Mouse (Mus musculus) frontal cortex, postnatal 36 days (tissue): Measurements from ENCODE around the gene Tnfsf13b.
A peak's percentile ranks its signal among the peaks of the same experiment; 100 is the strongest.

Source experiments
- DNase-seq, 2 experiments: peaks; one replicate each; pipeline ENCODE4 v3.0.0; 2022; ENCODE audit warnings: low spot score in 2 of 2

The Tnfsf13b gene

DNA sequence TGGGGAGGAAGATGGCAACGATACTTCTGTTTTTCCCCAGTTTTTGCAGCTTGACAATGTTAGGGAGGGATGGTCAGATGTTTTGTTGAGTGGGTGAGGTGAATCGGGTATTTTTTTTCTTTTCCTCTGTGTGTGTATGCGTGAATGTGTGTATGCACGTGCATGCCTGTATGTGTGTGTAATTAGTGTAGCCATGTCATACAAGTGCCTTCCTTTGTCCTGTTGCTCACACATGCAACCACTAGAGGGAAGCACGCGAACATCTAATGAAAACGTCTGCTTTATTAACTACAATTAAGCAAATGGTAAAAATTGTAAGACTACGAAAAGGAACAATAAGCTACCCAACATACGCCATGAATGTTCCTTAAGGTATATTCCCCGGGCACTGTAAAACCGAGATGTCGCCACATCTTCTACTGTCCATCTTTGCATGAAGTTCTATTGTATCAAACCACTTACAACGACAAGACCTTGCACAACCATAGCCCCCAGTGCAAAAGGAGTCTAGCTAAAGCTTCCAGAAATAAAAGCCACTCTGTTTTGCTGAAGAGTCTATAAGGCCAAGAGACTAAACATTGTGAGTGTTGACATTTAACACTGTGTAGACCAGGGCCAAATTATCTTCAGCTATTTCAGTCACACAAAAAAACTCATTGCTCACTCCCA lies 37.7 kb downstream of the Tnfsf13b start:
- peak; percentile 38 to 69 for DNase-seq

DNA sequence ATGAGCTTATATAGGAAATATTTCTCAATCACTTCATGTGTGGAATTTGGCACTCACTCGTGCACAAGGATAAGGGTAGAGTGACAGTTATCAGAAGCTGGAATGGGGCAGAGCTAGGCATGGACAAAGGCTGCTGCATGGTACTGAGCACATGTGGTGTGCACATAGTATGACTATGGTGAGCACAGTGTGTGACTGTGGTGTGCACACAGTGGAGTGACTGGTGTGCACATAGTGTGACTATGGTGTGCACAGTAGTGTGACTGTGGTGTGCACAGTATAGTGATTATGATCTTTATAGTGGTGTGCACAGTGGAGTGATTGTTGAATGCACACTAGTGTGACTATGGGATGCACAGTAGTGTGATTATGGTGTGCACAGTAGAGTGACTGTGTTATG lies 39.5 kb downstream of the Tnfsf13b start:
- DNase-seq, result no peak

- peak; percentile 58 to 85 for DNase-seq
Measured at GRCm38 (mm10) chr8:10049162-10049561, 42.9 kb downstream of the Tnfsf13b start.

- no peak for DNase-seq
Measured at GRCm38 (mm10) chr8:10051576-10051975, 45.3 kb downstream of the Tnfsf13b start.

DNA sequence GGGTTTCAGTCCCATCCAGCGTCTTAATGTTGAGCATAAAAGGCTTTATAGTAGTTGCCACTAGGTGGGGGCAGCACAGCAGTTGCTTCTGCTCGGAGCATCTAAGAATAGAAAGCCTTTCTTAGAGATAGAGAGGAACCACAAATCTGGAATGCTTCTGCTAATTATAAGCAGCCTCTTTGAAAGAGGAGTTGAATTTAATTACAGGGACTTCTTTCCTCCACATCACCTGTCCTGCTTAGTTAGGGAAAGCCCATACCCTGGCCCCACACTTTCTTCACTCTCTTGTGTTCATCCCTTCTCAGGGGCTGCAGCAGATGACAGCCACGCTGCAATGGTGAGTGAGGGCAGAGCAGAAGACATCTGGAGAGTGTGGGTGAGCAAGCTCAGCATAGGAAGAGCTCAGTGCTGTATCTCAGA lies 47.3 kb downstream of the Tnfsf13b start:
- DNase-seq, result peak; percentile 64 to 81

DNA sequence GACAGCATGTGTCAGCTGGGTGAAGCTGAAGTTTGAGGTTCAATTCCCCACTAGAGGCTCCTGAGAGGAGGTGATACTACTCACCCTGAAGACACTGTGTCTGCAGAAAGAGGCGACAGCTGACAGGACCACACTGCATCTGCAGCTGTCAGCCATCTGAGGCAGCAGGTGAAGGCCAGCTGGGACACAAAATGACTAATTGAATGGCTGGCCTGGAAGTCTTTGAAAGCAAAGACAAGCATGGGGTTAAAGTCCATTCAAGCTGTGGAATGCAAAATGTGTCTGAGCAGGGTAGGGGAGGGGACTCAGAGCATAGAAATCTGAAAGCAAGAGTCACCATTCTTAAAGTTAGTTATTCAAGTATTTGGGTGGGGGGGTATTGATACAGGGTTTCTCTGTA lies 54.7 kb downstream of the Tnfsf13b start:
- no peak for DNase-seq

GRCm38 (mm10) chr8:10066906-10067305 lies 60.6 kb downstream of the Tnfsf13b start:
- no peak for DNase-seq

DNA sequence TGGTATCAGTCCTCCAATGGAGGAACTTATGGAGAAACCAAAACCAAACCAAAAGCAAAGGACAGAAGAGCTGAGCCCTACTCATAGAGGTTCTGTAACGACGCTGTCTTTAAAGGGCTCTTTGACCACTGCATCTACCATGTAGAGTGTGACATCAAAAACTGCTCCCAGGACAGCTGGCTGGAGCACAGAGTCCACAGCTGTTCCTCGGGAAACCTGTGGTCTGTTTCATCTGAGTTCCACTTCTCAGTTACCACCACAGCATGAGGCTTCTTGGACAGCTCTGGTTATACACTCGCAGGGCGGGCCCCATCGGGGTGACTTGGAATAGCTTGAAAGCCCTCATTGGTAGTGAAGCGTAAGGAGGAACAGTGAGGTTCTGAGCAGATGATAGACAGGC lies 61.5 kb downstream of the Tnfsf13b start:
- no peak for DNase-seq

DNA sequence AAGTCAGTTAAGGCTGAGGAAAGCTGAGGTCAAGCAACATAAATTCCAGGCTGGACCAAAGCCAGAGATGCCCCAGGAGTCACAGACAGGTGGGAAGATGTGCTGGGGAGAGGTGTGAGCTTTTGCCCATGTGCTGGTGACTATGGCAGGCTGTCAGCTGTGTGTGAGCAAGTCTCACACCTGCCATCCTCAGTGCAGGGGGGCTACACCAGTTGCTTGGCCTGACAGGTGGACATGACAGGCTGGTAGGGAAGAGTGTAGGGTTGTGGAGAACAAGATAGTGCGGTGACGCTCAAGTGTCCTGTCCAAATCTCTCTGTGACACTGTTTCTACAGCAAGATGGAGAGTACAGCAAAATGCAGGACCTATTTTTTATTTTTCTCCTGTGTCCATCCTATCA lies 66.1 kb downstream of the Tnfsf13b start:
- no peak for DNase-seq
